Mouse (Mus musculus) lung, adult 2 months (tissue): ENCODE results near the gene Wdr11. TPM values are rescaled to one million over a fixed set of nuclear protein-coding genes. Genes with fewer than 3 reads are reported as not detected.

ENCODE experiments used
- DNase-seq: peaks from one replicate; pipeline ENCODE4 v3.0.0; 2022
- H3K4me1 ChIP-seq: fragments of 200-500 bp; 2 replicates; pipeline ENCODE4 v1.6.1; 2011; ENCODE audit warnings: low read length; ENCODE audit not compliant: control insufficient read depth, insufficient read depth
- H3K4me3 ChIP-seq: fragments of 200-500 bp; replicated peaks from 2 replicates; pipeline ENCODE3; 2011; ENCODE audit warnings: low read depth, mild to moderate bottlenecking, control low read depth, low read length; ENCODE audit errors: extremely low read depth
- CTCF ChIP-seq: fragments of 200-500 bp; IDR thresholded peaks from 2 replicates; pipeline ENCODE4 v1.5.1; 2011; ENCODE audit warnings: mild to moderate bottlenecking, low read length, control low read depth; ENCODE audit not compliant: insufficient read depth
- POLR2A ChIP-seq: fragments of 200-500 bp; IDR thresholded peaks from 2 replicates; pipeline ENCODE4 v1.6.1; 2011; ENCODE audit warnings: low read depth, mild to moderate bottlenecking, control low read depth, low read length, borderline replicate concordance; ENCODE audit errors: extremely low read depth
- WGBS: fragments of 180-500 bp; shearing (Covaris S2); methylation state at CpG from one replicate; pipeline ENCODE4 v1.1.7; 2018; 5-methylcytosine and 5-hydroxymethylcytosine counted together
- polyA plus RNA-seq: library from polyadenylated mRNA; depleted of rRNA; stranded (reverse); fragments of >200 nt; gene quantifications from 2 replicates; pipeline ENCODE4 v1.2.3, GENCODE M21; 2012; rRNA removed

The Wdr11 gene
- polyA plus RNA-seq: 16.1 and 28.1 TPM in 2 replicates

GRCm38 (mm10) chr7:129591371-129592131, at the start of gene Wdr11:
TSS of gene Wdr11 (plus strand) at chr7:129591863.
- WGBS: 4% methylated on average over 37 of the region's 37 CpGs

DNA sequence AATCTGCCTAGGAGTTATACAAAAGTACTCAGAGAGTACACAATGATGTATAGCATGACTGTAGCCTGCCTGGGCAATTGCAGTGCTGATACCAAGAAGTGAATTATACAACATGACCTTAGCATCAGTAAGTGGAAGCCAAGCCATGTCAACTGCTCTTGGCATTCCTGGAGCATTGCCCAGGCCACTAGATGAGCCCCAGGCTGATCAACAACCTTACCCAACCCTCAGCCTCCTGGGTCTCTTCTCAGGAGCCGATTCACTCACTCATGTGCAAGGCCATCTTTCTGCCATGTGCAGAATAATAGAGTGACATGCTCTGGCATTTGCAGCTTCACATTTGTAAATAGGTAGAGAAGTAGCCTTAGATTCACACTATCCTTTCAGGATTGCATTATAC, 24.1 kb upstream of the Wdr11 start:
- peak; percentile 5 for DNase-seq

More at GRCm38 (mm10) chr7:129591371-129592131, at the start of gene Wdr11:
- H3K4me3 ChIP-seq: peak within 1 kb of the TSS; percentile 65
- TF ChIP-seq CTCF (no peak), POLR2A (peak; percentile 76; the same call in 1 of the 2 replicates)
- peak; percentile 79 for DNase-seq
- peaks cover 3% of the 10 kb centered on the region; the same call in 1 of the 2 replicates for H3K4me1 ChIP-seq

GRCm38 (mm10) chr7:129568338-129568737, 23.3 kb upstream of the Wdr11 start:
- 66% methylated on average over 2 of the region's 2 CpGs for WGBS
- TF ChIP-seq POLR2A (no peak), CTCF (no peak)

More for the DNA sequence above, 24.1 kb upstream of the Wdr11 start:
- no peaks in the 10 kb centered on the region for H3K4me1 ChIP-seq
- TF ChIP-seq POLR2A (no peak), CTCF (no peak)
- H3K4me3 ChIP-seq: no peak overlapping the region
- 71% methylated on average over 1 of the region's 1 CpGs for WGBS

GRCm38 (mm10) chr7:129574471-129574870, 17.2 kb upstream of the Wdr11 start:
- no peak for TF ChIP-seq POLR2A
- TF ChIP-seq CTCF: no peak
- no peak for DNase-seq
- WGBS: 44% methylated on average over 4 of the region's 4 CpGs
- Histone ChIP-seq H3K4me3 (no peak overlapping the region), H3K4me1 (no peaks in the 10 kb centered on the region)

More at GRCm38 (mm10) chr7:129568338-129568737, 23.3 kb upstream of the Wdr11 start:
- DNase-seq: no peak
- Histone ChIP-seq H3K4me3 (no peak overlapping the region), H3K4me1 (no peaks in the 10 kb centered on the region)

DNA sequence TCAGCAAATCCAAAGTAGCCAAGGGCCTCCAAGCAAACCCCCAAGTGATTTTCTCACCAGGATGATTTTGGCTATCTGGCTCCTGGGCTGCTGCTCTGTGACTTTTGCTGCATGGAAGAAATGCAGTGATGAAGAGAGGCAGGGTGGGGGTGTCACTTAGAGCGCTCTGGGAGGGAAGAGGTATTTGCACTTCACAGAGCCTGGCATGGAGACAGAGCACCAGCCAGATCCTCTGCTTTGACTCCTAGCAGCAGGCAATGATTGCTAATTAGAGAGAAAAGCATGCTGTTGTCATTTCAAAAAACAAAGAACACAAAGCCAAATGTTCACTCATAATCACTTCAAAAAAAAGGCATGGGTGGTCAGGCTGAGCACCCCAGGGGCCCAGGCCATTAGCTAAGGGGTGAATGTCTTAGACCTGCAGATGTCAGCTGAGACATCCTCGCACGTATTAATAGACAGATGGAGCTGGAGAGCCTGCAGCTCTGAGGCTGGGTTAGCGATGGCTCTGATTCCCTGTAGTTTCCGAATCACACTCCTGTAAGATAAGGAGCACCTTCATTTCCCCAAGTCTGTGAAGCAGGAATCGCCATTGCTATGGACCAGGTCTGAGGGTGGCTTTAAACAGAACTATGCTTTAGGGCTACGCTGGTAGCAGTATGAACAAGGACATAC, 16.4 kb upstream of the Wdr11 start:
- Histone ChIP-seq H3K4me3 (no peak overlapping the region), H3K4me1 (no peaks in the 10 kb centered on the region)
- WGBS: 23% methylated on average over 7 of the region's 7 CpGs
- no peak for DNase-seq
- TF ChIP-seq POLR2A (no peak), CTCF (no peak)

DNA sequence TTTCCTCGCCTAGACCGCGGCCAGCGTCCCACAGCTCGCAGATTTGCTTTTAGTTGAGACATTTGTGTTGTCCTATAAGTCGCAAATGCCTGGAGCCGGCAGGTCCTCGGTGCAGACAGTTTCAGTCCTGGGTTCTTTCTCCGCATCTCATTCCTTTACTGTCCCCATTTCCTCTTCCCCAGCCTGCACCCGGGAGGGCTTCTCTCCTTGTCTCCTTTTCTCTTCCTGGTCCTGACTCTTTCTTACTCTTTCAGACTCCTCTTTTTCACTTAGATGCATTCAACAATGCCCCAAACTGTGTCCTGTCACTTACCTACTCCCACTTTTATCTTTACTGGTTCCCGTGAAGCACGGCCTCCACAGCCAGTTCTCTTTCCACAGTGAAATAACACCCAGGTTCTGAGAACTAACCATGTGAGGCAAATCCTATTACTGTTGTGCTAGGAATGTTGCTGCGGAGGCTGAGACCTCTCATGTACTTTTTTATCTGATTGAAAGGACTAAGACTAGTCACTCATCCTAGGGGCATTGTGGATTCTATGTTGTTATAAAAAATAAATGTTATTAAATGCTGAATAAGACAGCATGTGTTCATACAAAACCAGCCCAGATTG, 576 bp downstream of the Wdr11 start:
- DNase-seq: no peak
- no peak for TF ChIP-seq CTCF
- Histone ChIP-seq H3K4me1 (peaks cover 3% of the 10 kb centered on the region; the same call in 1 of the 2 replicates), H3K4me3 (peak overlapping the region; percentile 65)
- WGBS: 1% methylated on average over 13 of the region's 13 CpGs

GRCm38 (mm10) chr7:129597186-129597585, 5.5 kb downstream of the Wdr11 start:
- DNase-seq: no peak
- 97% methylated on average over 2 of the region's 2 CpGs for WGBS
- Histone ChIP-seq H3K4me1 (no peaks in the 10 kb centered on the region), H3K4me3 (no peak overlapping the region)
- TF ChIP-seq POLR2A (no peak), CTCF (no peak)

- DNase-seq: no peak
- 93% methylated on average over 8 of the region's 8 CpGs for WGBS
- H3K4me1 ChIP-seq: no peaks in the 10 kb centered on the region
- H3K4me3 ChIP-seq: no peak overlapping the region
- no peak for TF ChIP-seq CTCF
- TF ChIP-seq POLR2A: no peak
These were observed 14.6 kb downstream of the Wdr11 start for GRCm38 (mm10) chr7:129606291-129606690.

DNA sequence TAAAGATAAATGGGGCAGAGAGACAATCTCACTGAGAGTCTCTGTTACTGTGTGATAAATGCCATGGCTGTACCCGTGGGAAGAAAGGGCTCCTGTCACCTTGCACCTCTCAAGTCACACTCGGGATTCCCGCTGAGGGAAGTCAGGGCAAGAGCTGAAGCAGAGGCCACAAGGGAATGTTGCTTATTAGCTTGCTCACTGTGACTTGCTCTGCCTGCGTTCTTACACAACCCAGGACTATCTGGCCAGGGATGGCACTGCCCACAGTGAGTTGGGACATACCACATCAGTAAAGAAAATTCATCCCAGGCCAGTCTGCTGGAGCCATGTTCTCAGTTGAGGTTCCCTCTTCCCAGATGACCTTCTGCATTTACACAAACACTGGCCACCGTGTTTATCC, 29.5 kb downstream of the Wdr11 start:
- 83% methylated on average over 5 of the region's 5 CpGs for WGBS
- no peaks in the 10 kb centered on the region for H3K4me1 ChIP-seq
- no peak for DNase-seq
- TF ChIP-seq POLR2A: no peak
- no peak for TF ChIP-seq CTCF
- H3K4me3 ChIP-seq: no peak overlapping the region
